Mouse (Mus musculus) central nervous system, embryonic 18 days (tissue): ENCODE data around the gene Tmem9. TPM values are rescaled to one million over a fixed set of nuclear protein-coding genes. Genes with fewer than 3 reads are reported as not detected.

ENCODE experiments used
- polyA plus RNA-seq: library from polyadenylated mRNA; depleted of rRNA; stranded (reverse); fragments of >200 nt; gene quantifications from 2 replicates; pipeline ENCODE4 v1.2.3, GENCODE M21; 2012; rRNA removed

The Tmem9 gene
- 131 and 150 TPM in 2 replicates for polyA plus RNA-seq

GRCm38 (mm10) chr1:136007211-136008158 is at the start of gene Tmem9:
TSS of gene Tmem9 (plus strand) at chr1:136008150.

GRCm38 (mm10) chr1:136006292-136006748 is 1.6 kb upstream of the Tmem9 start, which contains the start of gene Igfn1:
TSS of gene Igfn1 (minus strand) at chr1:136006342.

GRCm38 (mm10) chr1:136050312-136051012 is 42.5 kb downstream of the Tmem9 start, which contains the start of gene Ascl5:
TSS of gene Ascl5 (plus strand) at chr1:136050804.

GRCm38 (mm10) chr1:136052547-136052946 is 44.6 kb downstream of the Tmem9 start, which contains the start of gene Cacna1s:
TSS of gene Cacna1s (plus strand) at chr1:136052750.

Other genes starting within 250 kb of the Tmem9 start
- 25.7 and 30.5 TPM in 2 replicates for gene Phlda3, start 242.0 kb upstream of the Tmem9 start, polyA plus RNA-seq
- 0.27 and 21.4 TPM in 2 replicates for gene Tnni1, start 228.7 kb upstream of the Tmem9 start, polyA plus RNA-seq
- 0.63 and 0.66 TPM in 2 replicates for gene Lad1, start 189.6 kb upstream of the Tmem9 start, polyA plus RNA-seq
- gene Tnnt2, start 171.8 kb upstream of the Tmem9 start, polyA plus RNA-seq, result 0.67 and 3.2 TPM in 2 replicates
- gene Pkp1, start 88.9 kb upstream of the Tmem9 start, polyA plus RNA-seq, result 0.09 and 1.7 TPM in 2 replicates
- gene Igfn1, start 1.8 kb upstream of the Tmem9 start, polyA plus RNA-seq, result 0.07 and 0.08 TPM in 2 replicates
- 0.35 and 0.40 TPM in 2 replicates for gene Ascl5, start 42.7 kb downstream of the Tmem9 start, polyA plus RNA-seq
- gene Cacna1s, start 44.6 kb downstream of the Tmem9 start, polyA plus RNA-seq, result 0.44 and 1.8 TPM in 2 replicates
- gene Kif21b, start 123.2 kb downstream of the Tmem9 start, polyA plus RNA-seq, result 97.3 and 121 TPM in 2 replicates
- 0.26 and 0.44 TPM in 2 replicates for gene Mroh3, start 204.7 kb downstream of the Tmem9 start, polyA plus RNA-seq
- 4.4 and 5.0 TPM in 2 replicates for gene Inava, start 226.1 kb downstream of the Tmem9 start, polyA plus RNA-seq